Mouse (Mus musculus) neural tube, embryonic 11.5 days (tissue): ENCODE measurements at regions not wholly inside any gene's neighbourhood (a gene's known extent, or its start where the extent isn't known, plus 50 kb on each side); places are given as distances from the start of the nearest gene placed in this dataset.

ENCODE experiments used
- ATAC-seq: fragments of 200-750 bp; cut with Nextera tagmentation; 2 replicates; pipeline ENCODE4 v1.8.0; 2017; ENCODE audit warnings: moderate number of reproducible peaks, mild to moderate bottlenecking, moderate TSS enrichment, moderate library complexity; ENCODE audit not compliant: insufficient read depth, low FRiP score, low TSS enrichment
- DNase-seq: peaks from one replicate; pipeline ENCODE4 v3.0.0-alpha.2; 2015; ENCODE audit warnings: low spot score
- H3K27ac ChIP-seq: fragments of 300-500 bp; sonication (generic); 2 replicates; pipeline ENCODE4 v1.5.1; 2014; ENCODE audit warnings: low read depth, mild to moderate bottlenecking, low read length
- H3K27me3 ChIP-seq: fragments of 300-500 bp; sonication (generic); 2 replicates; pipeline ENCODE4 v1.6.1; 2014; ENCODE audit warnings: mild to moderate bottlenecking, low read length, mixed read lengths; ENCODE audit not compliant: control insufficient read depth, insufficient read depth
- H3K36me3 ChIP-seq: fragments of 300-500 bp; sonication (generic); 2 replicates; pipeline ENCODE4 v1.6.1; 2014; ENCODE audit warnings: mild to moderate bottlenecking, low read length, moderate library complexity, mixed read lengths; ENCODE audit not compliant: control insufficient read depth, insufficient read depth
- H3K4me1 ChIP-seq: fragments of 300-500 bp; sonication (generic); 2 replicates; pipeline ENCODE4 v1.6.1; 2014; ENCODE audit warnings: low read length, mixed read lengths; ENCODE audit not compliant: control insufficient read depth, insufficient read depth
- H3K4me2 ChIP-seq: fragments of 300-500 bp; sonication (generic); 2 replicates; pipeline ENCODE4 v1.6.1; 2014; ENCODE audit warnings: low read depth, mild to moderate bottlenecking, moderate library complexity
- H3K4me3 ChIP-seq: fragments of 300-500 bp; sonication (generic); 2 replicates; pipeline ENCODE4 v1.5.1; 2014; ENCODE audit warnings: low read depth, low read length
- H3K9ac ChIP-seq: fragments of 300-500 bp; sonication (generic); 2 replicates; pipeline ENCODE4 v1.6.1; 2014; ENCODE audit warnings: mild to moderate bottlenecking, low read length
- H3K9me3 ChIP-seq: fragments of 300-500 bp; sonication (generic); 2 replicates; pipeline ENCODE4 v1.6.1; 2016; ENCODE audit warnings: low read length; ENCODE audit not compliant: control insufficient read depth
- WGBS: fragments of 180-500 bp; shearing (Covaris S2); extraction: QIAGEN DNeasy Blood & Tissue Kit; methylation state at CpG from one replicate; pipeline ENCODE4 v1.1.7; 2014; 5-methylcytosine and 5-hydroxymethylcytosine counted together

- Histone ChIP-seq H3K27ac (no peak overlapping the region), H3K4me3 (no peak overlapping the region), H3K27me3 (no peaks in the 10 kb centered on the region), H3K4me1 (no peaks in the 10 kb centered on the region), H3K9me3 (no peaks in the 10 kb centered on the region), H3K9ac (no peak overlapping the region), H3K36me3 (no peaks in the 10 kb centered on the region), H3K4me2 (no peak overlapping the region)
- DNase-seq (no peak), ATAC-seq (no peak)
- 88% methylated on average over 8 of the region's 8 CpGs for WGBS
Measured at GRCm38 (mm10) chr17:3747808-3748335, 51.8 kb upstream of the Nox3 start.
